In the genomic region with DNA sequence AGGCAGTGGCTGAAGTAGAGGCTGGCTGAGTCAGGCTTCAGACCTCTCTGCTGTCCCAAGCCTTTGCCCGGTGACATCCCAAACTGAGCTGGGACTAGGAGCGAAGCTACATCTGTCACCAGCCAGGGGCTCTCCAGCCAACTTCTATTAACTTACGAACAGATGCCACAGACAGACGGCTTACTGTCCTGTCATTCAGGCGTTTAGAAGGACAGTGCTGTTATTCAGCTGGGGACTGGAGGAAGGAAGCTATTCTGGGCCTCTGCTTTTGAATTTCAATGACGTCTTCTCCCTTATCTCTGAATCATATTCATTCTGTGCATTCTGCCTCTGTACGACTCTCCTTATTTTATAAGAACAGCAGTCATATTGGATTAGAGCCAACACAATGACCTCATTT, we compare ENCODE assay signal across 16 mouse cellular contexts. TPM values are rescaled to one million over a fixed set of nuclear protein-coding genes. Genes with fewer than 3 reads are reported as not detected.
DNase-seq lines count a peak whose midpoint lies in the region; ATAC-seq lines count a peak whose summit lies in the region.
"Had no signal": no experiment of that assay in that cellular context is flagged by ENCODE, and none has a peak within 500 bp of the region (broad histone marks: within the 10 kb centered on the region; RNA-seq: fewer than 3 reads in every experiment).

No protein-coding gene starts in this region.

- H3K4me1 ChIP-seq in heart, embryonic 13.5 days, result peaks cover 39% of the 10 kb centered on the region

- no peaks in the 10 kb centered on the region for H3K9me3 ChIP-seq in heart, embryonic 13.5 days
- H3K9me3 ChIP-seq: forebrain, embryonic 15.5 days; hindbrain, embryonic 15.5 days had no signal

- peak overlapping the region; percentile 38 for H3K27ac ChIP-seq in heart, embryonic 13.5 days (replicated peaks)
- H3K27ac ChIP-seq: forebrain, embryonic 15.5 days; hindbrain, embryonic 15.5 days; layer of hippocampus, adult 2 months; liver, embryonic 14.5 days had no signal

- ATAC-seq in CD4-positive, CD25-positive, alpha-beta regulatory T cell, adult 4 months, result no peak
- ATAC-seq in heart, embryonic 13.5 days (ENCODE audit: extremely low read depth, insufficient number of reproducible peaks, low FRiP score, low TSS enrichment), result no peak
- ATAC-seq: forebrain, embryonic 15.5 days had no signal

- H3K27me3 ChIP-seq in heart, embryonic 13.5 days (replicated peaks), result peaks cover 29% of the 10 kb centered on the region

- H3K4me2 ChIP-seq in heart, embryonic 13.5 days, result peak overlapping the region; percentile 31; the same call in 1 of the 2 replicates
- H3K4me2 ChIP-seq: forebrain, embryonic 15.5 days; hindbrain, embryonic 15.5 days had no signal

- no peak overlapping the region for H3K4me3 ChIP-seq in heart, embryonic 13.5 days
- H3K4me3 ChIP-seq: forebrain, embryonic 15.5 days; hindbrain, embryonic 15.5 days; layer of hippocampus, adult 2 months had no signal

- 14% methylated on average over 7 of the region's 7 CpGs for WGBS in heart, embryonic 13.5 days

- peak; percentile 43 for DNase-seq in CD4-positive, CD25-positive, alpha-beta regulatory T cell, adult 2 months (ENCODE audit: low read depth, low spot score)
- no peak for DNase-seq in heart, adult 8-10 months (ENCODE audit: low spot score)
- DNase-seq in layer of hippocampus, postnatal 36 days, result peak; percentile 16 to 17
- DNase-seq in layer of hippocampus, adult 11-12 months (ENCODE audit: low spot score), result no peak
- peak; percentile 37 for DNase-seq in NIH3T3 (ENCODE audit: low read depth)
- DNase-seq in gastrocnemius, postnatal 25 days, result no peak
- DNase-seq: adrenal gland, adult 8-10 months; cerebellum, adult 9-11 months; lung, postnatal 4 days; right cerebral cortex, adult 18-20 months had no signal

- no peaks in the 10 kb centered on the region for H3K36me3 ChIP-seq in heart, embryonic 13.5 days
- H3K36me3 ChIP-seq: forebrain, embryonic 15.5 days; hindbrain, embryonic 15.5 days had no signal

- H3K9ac ChIP-seq in heart, embryonic 13.5 days, result peak overlapping the region; percentile 58; the same call in 1 of the 2 replicates
- H3K9ac ChIP-seq: forebrain, embryonic 15.5 days; hindbrain, embryonic 15.5 days; liver, embryonic 14.5 days had no signal

RNA-seq across cellular contexts. Expression of a gene that starts 1.8 kb away (rescaled TPM):
- 1 to 10 TPM; 7.3 to 9.3 TPM for polyA plus RNA-seq in CD4-positive, CD25-positive, alpha-beta regulatory T cell, adult 4 months (2017; shearing (Covaris generic))
- polyA plus RNA-seq in heart, embryonic 13.5 days (2015; fragmentation: Nextera tagmentation; extraction: Ambion mirVana), result 5.9 and 6.2 TPM in 2 replicates
- total RNA-seq in heart, adult 8-10 months (2022), result 1 to 10 TPM; 1.2 to 2.7 (median 1.8) TPM
- under 1 TPM; 0.42 to 0.96 TPM for total RNA-seq in layer of hippocampus, postnatal 36 days (2021)
- 1 to 10 TPM; 1.2 to 1.3 TPM for total RNA-seq in gastrocnemius, postnatal 25 days (2021)

RNA-seq across cellular contexts. Expression of a gene that starts 16.7 kb away (rescaled TPM):
- polyA plus RNA-seq in CD4-positive, CD25-positive, alpha-beta regulatory T cell, adult 4 months (2017; shearing (Covaris generic)), result 10 to 100 TPM; 15.7 to 16.1 TPM
- polyA plus RNA-seq in heart, embryonic 13.5 days (2015; fragmentation: Nextera tagmentation; extraction: Ambion mirVana), result 11.1 and 12.8 TPM in 2 replicates
- total RNA-seq in heart, adult 8-10 months (2022), result 1 to 10 TPM; 3.9 to 5.5 (median 4.8) TPM
- total RNA-seq in layer of hippocampus, postnatal 36 days (2021), result 1 to 10 TPM; 4.4 to 5.6 TPM
- total RNA-seq in gastrocnemius, postnatal 25 days (2021), result 1 to 10 TPM; 2.3 to 3.1 TPM

RNA-seq across cellular contexts. Expression of a gene that starts 21.1 kb away (rescaled TPM):
- 1 to 10 TPM; 9.5 to 10.0 TPM for polyA plus RNA-seq in CD4-positive, CD25-positive, alpha-beta regulatory T cell, adult 4 months (2017; shearing (Covaris generic))
- 4.9 and 5.7 TPM in 2 replicates for polyA plus RNA-seq in heart, embryonic 13.5 days (2015; fragmentation: Nextera tagmentation; extraction: Ambion mirVana)
- 1 to 10 TPM; 7.4 to 9.8 (median 9.0) TPM for total RNA-seq in heart, adult 8-10 months (2022)
- total RNA-seq in layer of hippocampus, postnatal 36 days (2021), result 10 to 100 TPM; 23.4 to 27.5 TPM
- 10 to 100 TPM in 1 of 2 experiments, 1 to 10 TPM in 1; 6.2 to 10.0 TPM for total RNA-seq in gastrocnemius, postnatal 25 days (2021)

RNA-seq across cellular contexts. Expression of a gene that starts 50.4 kb away (rescaled TPM):
- polyA plus RNA-seq in CD4-positive, CD25-positive, alpha-beta regulatory T cell, adult 4 months (2017; shearing (Covaris generic)), result 100 to 1,000 TPM; 367 to 455 TPM
- polyA plus RNA-seq in heart, embryonic 13.5 days (2015; fragmentation: Nextera tagmentation; extraction: Ambion mirVana), result 1.3 and 1.4 TPM in 2 replicates
- total RNA-seq in heart, adult 8-10 months (2022), result 1 to 10 TPM in 2 of 4 experiments, under 1 TPM in 2; 0.63 to 1.3 (median 0.96) TPM
- total RNA-seq in layer of hippocampus, postnatal 36 days (2021), result 1 to 10 TPM; 1.1 to 1.3 TPM
- 1 to 10 TPM; 2.1 to 3.3 TPM for total RNA-seq in gastrocnemius, postnatal 25 days (2021)

RNA-seq across cellular contexts. Expression of a gene that starts 56.4 kb away (rescaled TPM):
- 10 to 100 TPM; 22.2 to 30.4 TPM for polyA plus RNA-seq in CD4-positive, CD25-positive, alpha-beta regulatory T cell, adult 4 months (2017; shearing (Covaris generic))
- polyA plus RNA-seq in heart, embryonic 13.5 days (2015; fragmentation: Nextera tagmentation; extraction: Ambion mirVana), result 2.3 and 2.5 TPM in 2 replicates
- 10 to 100 TPM; 10.7 to 16.0 (median 11.5) TPM for total RNA-seq in heart, adult 8-10 months (2022)
- 1 to 10 TPM in 1 of 2 experiments, under 1 TPM in 1; 0.56 to 2.8 TPM for total RNA-seq in layer of hippocampus, postnatal 36 days (2021)
- 1 to 10 TPM; 2.0 to 2.7 TPM for total RNA-seq in gastrocnemius, postnatal 25 days (2021)

Comparison
In these comparisons a context has a peak if more than half of its experiments do, and no peak if none do; other contexts are left out.
1. DNase-seq: peak in CD4-positive, CD25-positive, alpha-beta regulatory T cell, adult 2 months (single experiment), layer of hippocampus, postnatal 36 days (2 of 2) and NIH3T3 (single experiment); none in heart, adult 8-10 months (single experiment), layer of hippocampus, adult 11-12 months (single experiment) and gastrocnemius, postnatal 25 days (single experiment).